In the genomic region with DNA sequence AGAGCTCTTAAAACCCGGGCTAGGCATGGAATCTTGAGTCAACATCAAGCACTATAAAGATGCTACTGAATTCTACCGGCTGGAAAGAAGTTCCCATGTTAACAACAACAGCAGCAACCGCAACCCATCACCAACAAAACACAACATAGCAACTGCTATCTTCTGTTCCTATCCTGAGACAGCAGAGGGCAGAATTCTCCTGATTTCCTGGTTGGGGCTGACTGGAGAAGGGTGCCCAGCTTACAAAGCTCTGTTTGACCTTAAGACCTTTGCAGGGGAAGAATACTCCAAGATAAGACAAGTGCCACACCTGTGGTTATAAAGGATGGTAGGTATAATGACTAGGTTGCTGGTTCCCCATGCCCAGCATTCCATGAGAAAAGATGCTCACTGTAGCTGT, we compare ENCODE assay signal across 21 mouse cellular contexts. TPM values are rescaled to one million over a fixed set of nuclear protein-coding genes. Genes with fewer than 3 reads are reported as not detected.
DNase-seq lines count a peak whose midpoint lies in the region; ATAC-seq and TF ChIP-seq lines count a peak whose summit lies in the region.
"Had no signal": no experiment of that assay in that cellular context is flagged by ENCODE, and none has a peak within 500 bp of the region (broad histone marks: within the 10 kb centered on the region; RNA-seq: fewer than 3 reads in every experiment).

No protein-coding gene starts in this region.

- peaks cover 11% of the 10 kb centered on the region for H3K4me1 ChIP-seq in heart, postnatal 0 days (ENCODE audit: control insufficient read depth, insufficient read depth)
- H3K4me1 ChIP-seq in heart, embryonic 11.5 days (ENCODE audit: control insufficient read depth, insufficient read depth, low read length), result peaks cover 23% of the 10 kb centered on the region
- no peaks in the 10 kb centered on the region for H3K4me1 ChIP-seq in lung, embryonic 14.5 days (ENCODE audit: insufficient read depth)
- no peaks in the 10 kb centered on the region for H3K4me1 ChIP-seq in MEL (ENCODE audit: control insufficient read depth in 1 of 2, insufficient read depth in 2 of 2, low read length in 2 of 2)
- no peaks in the 10 kb centered on the region for H3K4me1 ChIP-seq in stomach, postnatal 0 days (replicated peaks; ENCODE audit: control insufficient read depth, insufficient read depth)
- H3K4me1 ChIP-seq: forebrain, embryonic 10.5 days; hindbrain, embryonic 12.5 days; limb, embryonic 15.5 days had no signal

- H3K4me2 ChIP-seq in heart, postnatal 0 days (ENCODE audit: low read depth, low read length), result no peak overlapping the region
- H3K4me2 ChIP-seq in heart, embryonic 11.5 days, result no peak overlapping the region
- no peak overlapping the region for H3K4me2 ChIP-seq in lung, embryonic 14.5 days
- H3K4me2 ChIP-seq in stomach, postnatal 0 days (replicated peaks; ENCODE audit: low read depth), result no peak overlapping the region
- H3K4me2 ChIP-seq: embryonic facial prominence, embryonic 15.5 days; heart, embryonic 15.5 days; hindbrain, embryonic 12.5 days; limb, embryonic 15.5 days had no signal

- no peak overlapping the region for H3K9ac ChIP-seq in heart, postnatal 0 days (replicated peaks; ENCODE audit: low read depth, low read length)
- H3K9ac ChIP-seq in heart, embryonic 11.5 days (ENCODE audit: low read depth, low read length), result no peak overlapping the region
- H3K9ac ChIP-seq in lung, embryonic 14.5 days, result no peak overlapping the region
- no peak overlapping the region for H3K9ac ChIP-seq in MEL (ENCODE audit: control insufficient read depth, low read depth, low read length, poor library complexity, severe bottlenecking)
- H3K9ac ChIP-seq in stomach, postnatal 0 days (ENCODE audit: low read length), result no peak overlapping the region
- H3K9ac ChIP-seq: embryonic facial prominence, embryonic 15.5 days; heart, embryonic 15.5 days; hindbrain, embryonic 12.5 days; limb, embryonic 15.5 days had no signal

- no peak for TF ChIP-seq EP300 in heart, postnatal 0 days (IDR thresholded peaks at IDR 0.05; ENCODE audit: low read depth)
- TF ChIP-seq EP300 in MEL (IDR thresholded peaks at IDR 0.05; ENCODE audit: low read depth in 1 of 2, low read length in 2 of 2), result no peak
- no peak for TF ChIP-seq EP300 in stomach, postnatal 0 days (optimal IDR thresholded peaks at IDR 0.05)

- no peak for DNase-seq in heart, postnatal 0 days (ENCODE audit: low spot score)
- DNase-seq in lung, embryonic 14.5 days, result no peak
- DNase-seq in lung, postnatal 4 days, result no peak
- no peak for DNase-seq in MEL (ENCODE audit: low read depth, low spot score)
- DNase-seq in stomach, postnatal 0 days (ENCODE audit: low spot score), result no peak
- DNase-seq in testis, postnatal 14 days (ENCODE audit: low spot score), result no peak
- DNase-seq: adrenal gland, postnatal 25 days; cerebellum, adult 9-11 months; embryo, embryonic 11 days; kidney, postnatal 25 days; lung, adult 18-20 months; midbrain, embryonic 14.5 days; right cerebral cortex, adult 18-20 months; thymus, adult 18-20 months had no signal

- H3K9me3 ChIP-seq in heart, postnatal 0 days (replicated peaks; ENCODE audit: control insufficient read depth, low read length), result no peaks in the 10 kb centered on the region
- no peaks in the 10 kb centered on the region for H3K9me3 ChIP-seq in heart, embryonic 11.5 days (replicated peaks; ENCODE audit: control insufficient read depth, low read length)
- no peaks in the 10 kb centered on the region for H3K9me3 ChIP-seq in lung, embryonic 14.5 days (ENCODE audit: low read depth, low read length)
- no peaks in the 10 kb centered on the region for H3K9me3 ChIP-seq in MEL (replicated peaks; ENCODE audit: insufficient read depth, low read length)
- no peaks in the 10 kb centered on the region for H3K9me3 ChIP-seq in stomach, postnatal 0 days (ENCODE audit: control insufficient read depth, low read length)
- H3K9me3 ChIP-seq: embryonic facial prominence, embryonic 15.5 days; forebrain, embryonic 10.5 days; heart, embryonic 15.5 days; hindbrain, embryonic 12.5 days; limb, embryonic 15.5 days had no signal

- H3K79me2 ChIP-seq in MEL (ENCODE audit: control insufficient read depth, insufficient read depth, low read length, poor library complexity), result no peaks in the 10 kb centered on the region

- no peak overlapping the region for H3K4me3 ChIP-seq in heart, postnatal 0 days (ENCODE audit: low read depth, low read length)
- no peak overlapping the region for H3K4me3 ChIP-seq in heart, embryonic 11.5 days (ENCODE audit: low read depth, low read length)
- no peak overlapping the region for H3K4me3 ChIP-seq in lung, embryonic 14.5 days (ENCODE audit: low read depth, low read length)
- H3K4me3 ChIP-seq in MEL (ENCODE audit: control insufficient read depth in 1 of 2, insufficient read depth in 1 of 2, low read depth in 2 of 2, low read length in 2 of 2), result no peak overlapping the region
- H3K4me3 ChIP-seq in stomach, postnatal 0 days (ENCODE audit: low read depth, low read length), result no peak overlapping the region
- H3K4me3 ChIP-seq: embryonic facial prominence, embryonic 15.5 days; forebrain, embryonic 10.5 days; heart, embryonic 15.5 days; hindbrain, embryonic 12.5 days; limb, embryonic 15.5 days had no signal

- peak; percentile 18 for TF ChIP-seq RAD21 in MEL (IDR thresholded peaks at IDR 0.05; ENCODE audit: low read depth, low read length)

- no peak overlapping the region for H3K27ac ChIP-seq in heart, postnatal 0 days (ENCODE audit: low read depth)
- H3K27ac ChIP-seq in heart, embryonic 11.5 days (ENCODE audit: low read depth, low read length), result no peak overlapping the region
- no peak overlapping the region for H3K27ac ChIP-seq in lung, embryonic 14.5 days (ENCODE audit: low read depth)
- no peak overlapping the region for H3K27ac ChIP-seq in MEL (ENCODE audit: control insufficient read depth, low read depth, low read length)
- no peak overlapping the region for H3K27ac ChIP-seq in stomach, postnatal 0 days (replicated peaks)
- H3K27ac ChIP-seq: embryonic facial prominence, embryonic 15.5 days; forebrain, embryonic 10.5 days; hindbrain, embryonic 12.5 days; limb, embryonic 15.5 days had no signal

- TF ChIP-seq POLR2A in MEL (IDR thresholded peaks at IDR 0.05; ENCODE audit: control insufficient read depth in 1 of 2, insufficient read depth in 1 of 2, low read depth in 1 of 2, low read length in 2 of 2, poor library complexity in 1 of 2), result no peak

- H3K27me3 ChIP-seq in heart, postnatal 0 days (ENCODE audit: control insufficient read depth, insufficient read depth, low read length), result no peaks in the 10 kb centered on the region
- no peaks in the 10 kb centered on the region for H3K27me3 ChIP-seq in heart, embryonic 11.5 days (ENCODE audit: control insufficient read depth, insufficient read depth, low read length)
- H3K27me3 ChIP-seq in lung, embryonic 14.5 days (ENCODE audit: insufficient read depth, low read length), result no peaks in the 10 kb centered on the region
- no peaks in the 10 kb centered on the region for H3K27me3 ChIP-seq in MEL (ENCODE audit: control insufficient read depth in 1 of 2, insufficient read depth in 2 of 2, low read length in 2 of 2)
- H3K27me3 ChIP-seq in stomach, postnatal 0 days (ENCODE audit: control insufficient read depth, insufficient read depth, low read length), result no peaks in the 10 kb centered on the region
- H3K27me3 ChIP-seq: embryonic facial prominence, embryonic 15.5 days; heart, embryonic 15.5 days; hindbrain, embryonic 12.5 days; limb, embryonic 15.5 days had no signal

- 0 out of 2 replicates have a peak, but pooled peaks have one; percentile 14 for ATAC-seq in heart, postnatal 0 days (ENCODE audit: insufficient read depth, low read depth)
- no peak for ATAC-seq in heart, embryonic 11.5 days (replicated peaks; ENCODE audit: insufficient number of reproducible peaks, low FRiP score, low TSS enrichment)
- no peak for ATAC-seq in lung, embryonic 14.5 days (ENCODE audit: insufficient read depth)
- no peak for ATAC-seq in stomach, postnatal 0 days (ENCODE audit: low FRiP score, low TSS enrichment)
- ATAC-seq: intestine, embryonic 16.5 days had no signal

- TF ChIP-seq CTCF in heart, postnatal 0 days (IDR thresholded peaks at IDR 0.05; ENCODE audit: low read depth), result peak; percentile 41
- peak; percentile 23; the same call in 1 of the 2 replicates for TF ChIP-seq CTCF in lung, embryonic 14.5 days (IDR thresholded peaks at IDR 0.05; ENCODE audit: low read depth)
- TF ChIP-seq CTCF in MEL (IDR thresholded peaks at IDR 0.05 in 2 of 3, conservative IDR thresholded peaks at IDR 0.05 in 1 of 3; ENCODE audit: control insufficient read depth in 1 of 3, insufficient read depth in 1 of 3, low read depth in 2 of 3, low read length in 3 of 3, poor library complexity in 1 of 3, severe bottlenecking in 1 of 3), result peak in 1 of 3 experiments; percentile 37; a peak in 2 of 6 replicates
- peak; percentile 58 for TF ChIP-seq CTCF in stomach, postnatal 0 days (IDR thresholded peaks at IDR 0.05; ENCODE audit: low read depth)

- WGBS in heart, postnatal 0 days, result 85% methylated on average over 3 of the region's 3 CpGs
- WGBS in heart, embryonic 11.5 days (ENCODE audit: insufficient replicate concordance), result 84% methylated on average over 3 of the region's 3 CpGs
- 81% methylated on average over 3 of the region's 3 CpGs for WGBS in lung, embryonic 14.5 days
- 67% methylated on average over 3 of the region's 3 CpGs for WGBS in stomach, postnatal 0 days

- H3K36me3 ChIP-seq in heart, postnatal 0 days (replicated peaks; ENCODE audit: control insufficient read depth, insufficient read depth, low read length), result peaks cover 50% of the 10 kb centered on the region
- peaks cover 11% of the 10 kb centered on the region for H3K36me3 ChIP-seq in heart, embryonic 11.5 days (ENCODE audit: control insufficient read depth, insufficient read depth, low read length)
- H3K36me3 ChIP-seq in lung, embryonic 14.5 days (ENCODE audit: insufficient read depth), result peaks cover 57% of the 10 kb centered on the region
- peaks cover 0 to 4% of the 10 kb centered on the region in 2 experiments; a peak in 1 of 4 replicates for H3K36me3 ChIP-seq in MEL (ENCODE audit: control insufficient read depth in 1 of 2, insufficient read depth in 2 of 2, low read length in 2 of 2)
- peaks cover 15% of the 10 kb centered on the region for H3K36me3 ChIP-seq in stomach, postnatal 0 days (ENCODE audit: control insufficient read depth, insufficient read depth, low read length)

RNA-seq across cellular contexts. Expression of a gene that starts 12.6 kb away (rescaled TPM):
- 8.0 and 20.3 TPM in 2 replicates for total RNA-seq in heart, postnatal 0 days (2014; rRNA removed; ENCODE audit: low replicate concordance)
- 7.8 and 8.5 TPM in 2 replicates for polyA plus RNA-seq in heart, postnatal 0 days (2015; fragmentation: Nextera tagmentation; extraction: Ambion mirVana)
- polyA plus RNA-seq in heart, embryonic 11.5 days (2014; fragmentation: Nextera tagmentation; extraction: Ambion mirVana), result 18.7 and 19.1 TPM in 2 replicates
- polyA plus RNA-seq in lung, embryonic 14.5 days (2014; fragmentation: Nextera tagmentation; extraction: Ambion mirVana), result 32.4 and 35.6 TPM in 2 replicates
- total RNA-seq in MEL (2012; rRNA removed), result 34.4 and 39.5 TPM in 2 replicates
- polyA plus RNA-seq in MEL (2012; ENCODE audit: insufficient read depth in 1 of 2, insufficient read length in 2 of 2, low read depth in 1 of 2, low replicate concordance in 2 of 2, missing spikeins in 1 of 2), result 10 to 100 TPM; 37.1 to 54.0 TPM
- polyA plus RNA-seq in stomach, postnatal 0 days (2015; fragmentation: Nextera tagmentation; extraction: Ambion mirVana), result 9.6 and 12.0 TPM in 2 replicates

RNA-seq across cellular contexts. Expression of a gene that starts 39.6 kb away (rescaled TPM):
- total RNA-seq in heart, postnatal 0 days (2014; rRNA removed; ENCODE audit: low replicate concordance), result 60.1 and 78.8 TPM in 2 replicates
- polyA plus RNA-seq in heart, postnatal 0 days (2015; fragmentation: Nextera tagmentation; extraction: Ambion mirVana), result 11.6 and 14.2 TPM in 2 replicates
- 23.4 and 24.1 TPM in 2 replicates for polyA plus RNA-seq in heart, embryonic 11.5 days (2014; fragmentation: Nextera tagmentation; extraction: Ambion mirVana)
- 29.9 and 37.3 TPM in 2 replicates for polyA plus RNA-seq in lung, embryonic 14.5 days (2014; fragmentation: Nextera tagmentation; extraction: Ambion mirVana)
- 14.2 and 16.5 TPM in 2 replicates for total RNA-seq in MEL (2012; rRNA removed)
- polyA plus RNA-seq in MEL (2012; ENCODE audit: insufficient read depth in 1 of 2, insufficient read length in 2 of 2, low read depth in 1 of 2, low replicate concordance in 2 of 2, missing spikeins in 1 of 2), result 10 to 100 TPM in 1 of 2 experiments, not detected in 1; 35.5 TPM
- 13.6 and 13.7 TPM in 2 replicates for polyA plus RNA-seq in stomach, postnatal 0 days (2015; fragmentation: Nextera tagmentation; extraction: Ambion mirVana)

RNA-seq across cellular contexts. Expression of a gene that starts 44.1 kb away (rescaled TPM):
- total RNA-seq in heart, postnatal 0 days (2014; rRNA removed; ENCODE audit: low replicate concordance), result 159 and 181 TPM in 2 replicates
- 243 and 251 TPM in 2 replicates for polyA plus RNA-seq in heart, postnatal 0 days (2015; fragmentation: Nextera tagmentation; extraction: Ambion mirVana)
- 221 and 230 TPM in 2 replicates for polyA plus RNA-seq in heart, embryonic 11.5 days (2014; fragmentation: Nextera tagmentation; extraction: Ambion mirVana)
- 224 and 227 TPM in 2 replicates for polyA plus RNA-seq in lung, embryonic 14.5 days (2014; fragmentation: Nextera tagmentation; extraction: Ambion mirVana)
- 154 and 164 TPM in 2 replicates for total RNA-seq in MEL (2012; rRNA removed)
- 100 to 1,000 TPM in 1 of 2 experiments, not detected in 1; 136 TPM for polyA plus RNA-seq in MEL (2012; ENCODE audit: insufficient read depth in 1 of 2, insufficient read length in 2 of 2, low read depth in 1 of 2, low replicate concordance in 2 of 2, missing spikeins in 1 of 2)
- polyA plus RNA-seq in stomach, postnatal 0 days (2015; fragmentation: Nextera tagmentation; extraction: Ambion mirVana), result 145 and 159 TPM in 2 replicates

RNA-seq across cellular contexts. Expression of a gene that starts 47.0 kb away (rescaled TPM):
- 74.5 and 107 TPM in 2 replicates for total RNA-seq in heart, postnatal 0 days (2014; rRNA removed; ENCODE audit: low replicate concordance)
- polyA plus RNA-seq in heart, postnatal 0 days (2015; fragmentation: Nextera tagmentation; extraction: Ambion mirVana), result 60.8 and 72.5 TPM in 2 replicates
- 61.8 and 65.6 TPM in 2 replicates for polyA plus RNA-seq in heart, embryonic 11.5 days (2014; fragmentation: Nextera tagmentation; extraction: Ambion mirVana)
- 46.3 and 46.6 TPM in 2 replicates for polyA plus RNA-seq in lung, embryonic 14.5 days (2014; fragmentation: Nextera tagmentation; extraction: Ambion mirVana)
- 14.1 and 15.6 TPM in 2 replicates for total RNA-seq in MEL (2012; rRNA removed)
- polyA plus RNA-seq in MEL (2012; ENCODE audit: insufficient read depth in 1 of 2, insufficient read length in 2 of 2, low read depth in 1 of 2, low replicate concordance in 2 of 2, missing spikeins in 1 of 2), result 10 to 100 TPM in 1 of 2 experiments, not detected in 1; 27.1 TPM
- 35.0 and 38.6 TPM in 2 replicates for polyA plus RNA-seq in stomach, postnatal 0 days (2015; fragmentation: Nextera tagmentation; extraction: Ambion mirVana)

RNA-seq across cellular contexts. Expression of a gene that starts 52.2 kb away (rescaled TPM):
- 11.1 and 14.2 TPM in 2 replicates for total RNA-seq in heart, postnatal 0 days (2014; rRNA removed; ENCODE audit: low replicate concordance)
- 11.4 and 11.9 TPM in 2 replicates for polyA plus RNA-seq in heart, postnatal 0 days (2015; fragmentation: Nextera tagmentation; extraction: Ambion mirVana)
- 13.4 and 18.8 TPM in 2 replicates for polyA plus RNA-seq in heart, embryonic 11.5 days (2014; fragmentation: Nextera tagmentation; extraction: Ambion mirVana)
- 29.2 and 30.2 TPM in 2 replicates for polyA plus RNA-seq in lung, embryonic 14.5 days (2014; fragmentation: Nextera tagmentation; extraction: Ambion mirVana)
- total RNA-seq in MEL (2012; rRNA removed), result 0.49 and 0.69 TPM in 2 replicates
- polyA plus RNA-seq in MEL (2012; ENCODE audit: insufficient read depth in 1 of 2, insufficient read length in 2 of 2, low read depth in 1 of 2, low replicate concordance in 2 of 2, missing spikeins in 1 of 2), result 1 to 10 TPM in 1 of 2 experiments, not detected in 1; 1.8 TPM
- polyA plus RNA-seq in stomach, postnatal 0 days (2015; fragmentation: Nextera tagmentation; extraction: Ambion mirVana), result 13.0 and 13.7 TPM in 2 replicates
